Mouse (Mus musculus) thymus, postnatal 4 days (tissue): Measurements from ENCODE around the gene Tln2.
A peak's percentile ranks its signal among the peaks of the same experiment; 100 is the strongest.

ENCODE experiments used
- DNase-seq: peaks from one replicate; pipeline ENCODE4 v3.0.0; 2021

Tln2 gene

GRCm38 (mm10) chr9:67559603-67560002, at the start of gene Tln2:
Tln2 (minus strand) TSS chr9:67559703.
- DNase-seq: no peak

DNA sequence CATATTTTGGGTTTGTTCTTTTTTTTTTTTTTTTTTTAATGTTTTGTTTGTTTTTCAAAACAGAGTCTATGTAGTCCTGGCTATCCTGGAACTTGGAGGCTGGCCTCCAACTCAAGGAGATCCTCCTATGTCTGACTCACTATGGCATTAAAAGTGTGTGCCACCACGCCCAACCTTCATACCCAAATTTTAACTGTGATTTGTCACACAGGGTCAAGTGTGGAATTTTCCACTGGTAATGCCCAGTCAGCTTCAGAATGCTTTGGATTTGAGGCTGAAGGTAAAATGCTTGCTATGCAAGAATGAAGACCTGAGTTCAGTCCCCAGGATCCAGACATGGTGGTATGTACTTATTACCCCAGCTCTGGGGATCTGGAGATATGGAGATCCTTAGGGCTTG, 49.7 kb upstream of the Tln2 start:
- DNase-seq: no peak

- no peak for DNase-seq
Measured at GRCm38 (mm10) chr9:67607786-67608366, 48.4 kb upstream of the Tln2 start.

DNA sequence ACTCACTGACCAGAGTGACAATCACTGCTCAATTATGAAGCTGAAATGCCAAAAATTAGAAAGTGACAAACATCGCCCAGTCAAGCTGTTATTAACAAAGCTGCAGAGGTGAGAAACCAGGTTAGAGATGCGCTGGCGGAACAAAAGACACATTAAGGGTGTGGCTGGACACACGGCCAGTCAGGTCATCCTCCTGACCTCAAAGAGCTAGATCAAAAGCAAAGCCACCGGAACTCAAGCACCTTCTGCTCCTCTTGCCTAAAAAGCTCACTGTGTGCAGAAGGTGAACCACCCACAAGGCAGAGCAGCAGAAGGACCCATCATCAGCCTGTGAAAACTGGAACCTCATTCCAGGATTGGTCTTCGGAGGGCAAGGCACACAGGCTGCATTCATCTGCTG, 47.8 kb upstream of the Tln2 start:
- DNase-seq: no peak

GRCm38 (mm10) chr9:67605867-67606435, 46.4 kb upstream of the Tln2 start:
- no peak for DNase-seq

DNA sequence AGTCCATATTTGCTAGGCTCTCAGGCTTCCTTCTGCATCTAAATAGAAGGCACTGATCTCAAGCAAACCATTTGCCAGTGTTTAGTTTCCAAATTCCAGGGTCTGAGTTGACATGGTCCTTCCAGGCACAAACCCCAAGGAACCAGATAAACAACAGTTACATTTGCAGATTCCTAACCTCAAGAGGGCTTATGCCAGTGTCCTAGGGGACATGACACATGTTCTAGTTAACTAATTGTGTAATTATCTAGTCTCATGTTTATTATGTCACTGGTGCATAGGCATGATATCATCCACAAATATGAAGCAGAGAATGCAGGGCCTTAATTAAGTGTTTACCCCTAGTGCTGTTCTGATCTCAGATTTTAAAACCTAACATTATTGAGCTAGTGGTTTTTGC, 45.4 kb upstream of the Tln2 start:
- DNase-seq: no peak

DNA sequence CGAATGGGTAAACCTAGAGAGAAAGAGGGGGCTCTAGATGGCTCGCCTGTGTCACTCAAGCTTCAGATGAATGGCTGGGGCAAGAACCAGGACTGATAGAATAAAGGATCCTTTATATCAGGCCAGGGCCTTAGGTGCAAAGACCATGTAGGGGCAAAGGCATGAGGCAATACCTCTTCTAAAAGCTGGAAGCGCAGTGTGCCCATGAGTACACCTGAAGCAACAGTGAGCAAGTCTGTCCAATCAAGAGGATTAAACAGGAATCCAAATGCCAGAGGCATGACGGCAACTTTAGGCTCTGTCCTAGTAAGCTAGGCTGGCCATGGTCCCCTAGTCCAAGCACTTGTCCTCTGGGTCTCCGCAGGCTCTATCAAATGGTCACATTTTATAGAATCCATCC, 42.8 kb upstream of the Tln2 start:
- DNase-seq: no peak

GRCm38 (mm10) chr9:67595221-67595620, 35.7 kb upstream of the Tln2 start:
- no peak for DNase-seq

GRCm38 (mm10) chr9:67593469-67594141, 34.1 kb upstream of the Tln2 start:
- DNase-seq: no peak

DNA sequence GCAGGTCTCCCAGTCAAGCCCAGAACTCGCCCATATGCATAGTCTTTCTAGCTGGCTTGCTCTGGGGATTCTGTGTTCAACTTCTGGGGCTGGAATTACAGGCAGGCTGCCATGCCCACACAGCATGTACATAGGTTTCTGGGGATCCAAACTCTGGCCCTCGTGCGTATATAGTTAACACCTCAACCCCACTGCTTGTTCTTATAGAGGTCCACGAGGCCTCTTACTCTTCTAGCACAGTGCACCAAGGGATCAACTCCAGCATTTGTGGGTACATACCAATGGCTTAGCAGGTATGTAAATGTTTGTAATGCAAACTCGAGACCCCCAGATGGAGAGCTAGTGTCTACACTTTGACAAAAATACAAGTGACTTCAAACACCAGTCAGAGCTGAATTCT, 33.2 kb upstream of the Tln2 start:
- DNase-seq: no peak

- DNase-seq: no peak
Measured at GRCm38 (mm10) chr9:67587111-67587510, 27.6 kb upstream of the Tln2 start.

- no peak for DNase-seq
Measured at GRCm38 (mm10) chr9:67586489-67586888, 27.0 kb upstream of the Tln2 start.

DNA sequence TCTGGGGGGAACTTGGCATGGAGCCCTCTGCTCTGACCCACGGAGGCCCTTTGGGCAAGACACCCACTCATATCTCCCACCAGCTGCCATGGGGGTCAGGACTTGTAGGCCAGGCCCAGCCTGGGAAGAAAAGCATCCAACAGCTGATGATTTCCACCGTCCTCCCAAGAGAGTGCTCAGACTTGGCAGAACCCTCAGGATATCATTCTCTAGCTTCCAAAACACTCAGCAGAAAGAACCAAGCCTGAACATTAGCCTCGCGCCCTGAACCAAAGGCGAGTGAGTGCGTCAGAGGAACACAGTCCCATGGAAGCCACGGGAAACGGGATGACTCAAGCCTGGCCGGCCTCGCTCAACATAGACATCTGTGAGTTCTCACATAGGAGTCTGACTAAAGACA, 25.4 kb upstream of the Tln2 start:
- DNase-seq: no peak

- DNase-seq: no peak
Measured at GRCm38 (mm10) chr9:67581581-67582280, 22.2 kb upstream of the Tln2 start.

- no peak for DNase-seq
Measured at GRCm38 (mm10) chr9:67579541-67579940, 20.0 kb upstream of the Tln2 start.

DNA sequence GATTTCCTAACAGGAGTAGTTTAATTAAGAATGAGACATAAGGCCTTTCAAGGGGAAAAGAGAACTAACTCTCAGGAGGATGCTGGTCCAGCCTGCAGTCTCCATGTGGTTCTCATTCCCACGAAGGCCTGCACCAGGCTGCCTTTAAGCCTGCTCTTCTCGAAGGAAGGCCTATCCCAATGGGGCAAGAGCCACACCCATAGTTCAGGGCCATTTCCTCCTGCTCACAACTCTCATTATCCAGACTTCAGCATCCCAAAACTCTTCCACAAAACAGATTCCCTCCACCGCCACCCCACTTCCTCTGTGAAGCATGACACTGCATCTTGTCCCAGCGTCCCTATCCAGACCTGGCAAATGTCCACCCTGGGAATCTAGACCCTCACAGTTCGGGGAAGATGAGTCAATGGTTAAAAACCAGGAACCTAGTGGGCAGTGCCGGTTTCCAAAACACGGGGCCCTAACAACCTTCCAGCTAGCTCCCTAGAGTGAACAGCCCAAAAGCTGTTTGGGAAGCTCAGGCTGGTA, 15.3 kb upstream of the Tln2 start:
- DNase-seq: no peak

GRCm38 (mm10) chr9:67573683-67573979, 14.1 kb upstream of the Tln2 start:
- peak; percentile 12 for DNase-seq

DNA sequence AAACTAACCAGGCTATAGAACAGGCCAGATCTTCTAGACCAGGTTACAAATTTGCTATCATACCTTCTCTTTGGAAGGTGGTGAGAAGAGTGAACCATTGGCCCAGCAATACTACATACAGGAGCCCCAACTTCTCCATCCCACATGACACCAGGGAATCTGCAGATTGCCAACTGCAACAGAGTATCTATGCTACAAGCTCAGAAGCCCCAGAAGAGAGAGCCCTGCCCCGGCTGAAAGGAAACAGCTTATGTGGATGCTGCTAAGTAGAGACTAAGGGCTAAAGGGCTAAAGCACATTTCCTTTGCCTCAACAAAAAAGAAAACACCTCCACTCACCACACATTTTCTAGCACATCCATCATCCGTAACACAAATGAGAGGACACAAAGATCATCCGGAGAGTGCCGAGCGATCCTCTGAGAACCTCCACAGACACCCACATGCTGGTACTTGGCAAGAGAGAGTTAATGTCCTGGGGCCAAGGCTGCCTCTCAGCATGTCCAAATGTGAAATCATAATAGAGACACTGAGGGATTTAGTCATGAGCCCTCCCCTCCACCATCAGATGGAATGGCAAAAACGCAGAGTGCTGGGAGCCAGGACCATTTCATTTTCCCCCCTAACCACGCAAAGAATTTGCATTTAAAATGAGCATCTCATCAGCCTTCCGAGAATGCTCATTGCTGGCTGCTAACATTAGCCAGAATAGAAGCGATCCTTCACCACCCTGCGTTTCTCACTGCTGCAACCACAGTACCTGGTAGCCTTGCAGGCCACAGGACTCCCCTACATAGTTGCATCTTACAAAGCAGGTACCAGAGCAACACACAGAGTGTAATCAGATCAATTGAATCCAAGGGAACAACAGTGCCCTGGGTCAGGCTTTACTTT, 13.5 kb upstream of the Tln2 start:
- DNase-seq: no peak

DNA sequence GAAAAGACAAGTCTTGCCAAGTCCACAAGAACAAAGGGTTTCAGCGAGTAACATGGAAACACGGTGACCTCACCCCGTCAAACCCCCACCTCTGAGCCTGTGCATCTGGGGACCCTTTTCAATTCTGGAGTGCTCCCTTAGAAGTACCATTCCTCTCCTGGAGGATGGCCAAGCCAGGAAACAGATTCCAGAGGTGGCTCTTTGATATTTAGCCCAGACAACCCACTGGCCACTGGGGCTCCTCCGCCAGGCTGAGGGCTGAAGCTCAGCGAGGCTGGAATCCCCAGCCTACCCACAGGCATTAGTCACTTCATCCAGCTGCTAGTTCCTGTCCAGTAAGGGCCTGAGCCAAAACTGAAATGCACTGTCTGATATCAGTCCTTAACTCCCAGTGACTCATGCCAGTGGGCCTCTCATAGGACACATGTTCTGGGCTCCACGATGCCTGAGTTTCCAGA, 6.3 kb upstream of the Tln2 start:
- DNase-seq: no peak

DNA sequence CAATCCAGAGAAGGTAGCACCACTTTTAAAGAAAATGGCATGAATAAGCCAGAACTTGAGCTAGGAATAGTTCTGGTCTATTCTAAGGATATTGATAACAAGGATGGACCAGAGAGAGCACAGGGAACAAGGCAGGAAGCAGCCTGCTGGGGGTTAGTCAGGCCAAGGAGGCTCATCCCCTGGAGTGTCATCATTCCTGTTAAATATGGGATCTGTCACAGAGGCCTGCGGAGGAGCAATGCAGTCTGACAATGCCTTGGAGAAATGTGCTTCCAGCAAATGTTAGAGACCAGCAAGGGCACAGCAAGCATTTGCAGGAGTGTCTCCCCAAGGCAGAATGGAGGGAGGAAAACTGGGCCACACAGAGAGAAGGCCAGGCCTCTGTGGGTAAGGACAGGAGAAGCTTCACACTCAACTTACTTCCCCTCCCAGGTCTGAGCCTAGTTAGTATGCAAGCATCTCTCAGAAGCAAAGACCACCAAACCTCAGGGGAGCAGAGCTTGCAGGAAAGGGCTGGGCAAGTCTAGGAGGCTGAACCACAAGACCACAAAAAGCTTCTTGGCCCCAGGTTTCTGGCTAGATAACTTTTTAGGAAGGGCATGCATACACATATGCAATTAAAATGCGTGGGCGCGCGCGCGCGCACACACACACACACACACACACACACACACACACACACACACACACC, 9.5 kb downstream of the Tln2 start:
- no peak for DNase-seq

GRCm38 (mm10) chr9:67549332-67549731, 10.2 kb downstream of the Tln2 start:
- DNase-seq: peak; percentile 24

DNA sequence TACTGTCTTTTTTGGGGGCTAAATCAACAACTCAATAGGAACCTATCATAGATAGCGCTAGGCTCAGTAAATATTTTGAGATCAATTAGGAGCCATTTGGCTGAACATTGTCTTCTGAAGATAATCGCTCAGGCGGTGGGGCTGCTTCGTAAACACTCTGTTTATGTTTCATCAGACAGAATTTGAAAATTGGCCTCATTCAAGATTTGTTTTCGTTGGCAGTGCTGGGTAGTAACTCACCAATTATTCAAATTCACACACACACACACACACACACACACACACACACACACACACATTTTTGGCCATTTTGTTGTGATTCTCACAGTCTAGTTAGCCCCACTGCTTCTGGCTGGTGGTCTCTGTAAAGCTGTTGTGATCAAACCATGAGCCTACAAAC, 12.9 kb downstream of the Tln2 start:
- no peak for DNase-seq
